ENCODE assay signal across 20 mouse cellular contexts in genomic region chr7:34932631-34933030, GRCm38 (mm10). TPM values are rescaled to one million over a fixed set of nuclear protein-coding genes. Genes with fewer than 3 reads are reported as not detected.
DNase-seq lines count a peak whose midpoint lies in the region; ATAC-seq and TF ChIP-seq lines count a peak whose summit lies in the region.
"Had no signal": no experiment of that assay in that cellular context is flagged by ENCODE, and none has a peak within 500 bp of the region (broad histone marks: within the 10 kb centered on the region; RNA-seq: fewer than 3 reads in every experiment).

No protein-coding gene starts in this region.

- no peak overlapping the region for H3K4me3 ChIP-seq in hindbrain, embryonic 11.5 days (ENCODE audit: low read depth, low read length)
- H3K4me3 ChIP-seq in hindbrain, postnatal 0 days (ENCODE audit: low read length) = no peak overlapping the region
- H3K4me3 ChIP-seq in liver, embryonic 15.5 days (replicated peaks) = no peak overlapping the region
- H3K4me3 ChIP-seq: embryonic facial prominence, embryonic 12.5 days; forebrain, embryonic 13.5 days; heart, embryonic 13.5 days; hindbrain, embryonic 13.5 days had no signal

- no peak for DNase-seq in hindbrain, embryonic 11.5 days (ENCODE audit: low spot score)
- DNase-seq in hindbrain, postnatal 0 days (ENCODE audit: low spot score) = no peak
- peak; percentile 27 for DNase-seq in right cerebral cortex, adult 18-20 months
- no peak for DNase-seq in right cerebral cortex, postnatal 4 days
- DNase-seq in layer of hippocampus, adult 18-20 months (ENCODE audit: low spot score in 2 of 2) = no peak
- no peak for DNase-seq in cerebellum, adult 8-10 months
- DNase-seq: adrenal gland, adult 8-10 months; adrenal gland, postnatal 36 days; cerebellum, adult 11 months; cerebellum, adult 9-10 months; cerebellum, postnatal 25 days; forebrain, postnatal 0 days; gastrocnemius, postnatal 36 days; heart, adult 11 months; heart, postnatal 36 days had no signal

- H3K36me3 ChIP-seq in hindbrain, embryonic 11.5 days (ENCODE audit: control insufficient read depth, insufficient read depth, low read length) = no peaks in the 10 kb centered on the region
- H3K36me3 ChIP-seq in hindbrain, postnatal 0 days (ENCODE audit: insufficient read depth, low read length) = peaks cover 17% of the 10 kb centered on the region
- peaks cover 23% of the 10 kb centered on the region for H3K36me3 ChIP-seq in liver, embryonic 15.5 days (replicated peaks)

- H3K9ac ChIP-seq in hindbrain, embryonic 11.5 days (ENCODE audit: low read depth, low read length) = 0 out of 2 replicates have a peak overlapping the region, but pooled peaks have one; percentile 23
- H3K9ac ChIP-seq in hindbrain, postnatal 0 days (replicated peaks; ENCODE audit: low read length) = no peak overlapping the region
- peak overlapping the region; percentile 22; the same call in 1 of the 2 replicates for H3K9ac ChIP-seq in liver, embryonic 15.5 days
- H3K9ac ChIP-seq: embryonic facial prominence, embryonic 12.5 days; forebrain, embryonic 13.5 days; forebrain, postnatal 0 days; hindbrain, embryonic 13.5 days had no signal

- no peak for ATAC-seq in hindbrain, embryonic 11.5 days (ENCODE audit: low FRiP score)
- no peak for ATAC-seq in hindbrain, postnatal 0 days
- no peak for ATAC-seq in liver, embryonic 15.5 days (ENCODE audit: insufficient read depth)
- ATAC-seq: forebrain, embryonic 13.5 days; forebrain, postnatal 0 days had no signal

- H3K4me1 ChIP-seq in hindbrain, embryonic 11.5 days (replicated peaks; ENCODE audit: control insufficient read depth, insufficient read depth, low read length) = peaks cover 3% of the 10 kb centered on the region; the same call in 1 of the 2 replicates
- peaks cover 4% of the 10 kb centered on the region; the same call in 1 of the 2 replicates for H3K4me1 ChIP-seq in hindbrain, postnatal 0 days (ENCODE audit: insufficient read depth, low read length)
- peaks cover 24% of the 10 kb centered on the region for H3K4me1 ChIP-seq in liver, embryonic 15.5 days (replicated peaks)

- H3K27ac ChIP-seq in hindbrain, embryonic 11.5 days (ENCODE audit: low read depth, low read length) = no peak overlapping the region
- no peak overlapping the region for H3K27ac ChIP-seq in hindbrain, postnatal 0 days
- peak overlapping the region; percentile 81 for H3K27ac ChIP-seq in liver, embryonic 15.5 days (replicated peaks)
- H3K27ac ChIP-seq: embryonic facial prominence, embryonic 12.5 days; forebrain, embryonic 13.5 days; heart, embryonic 13.5 days; hindbrain, embryonic 13.5 days had no signal

- no peaks in the 10 kb centered on the region for H3K9me3 ChIP-seq in hindbrain, embryonic 11.5 days (ENCODE audit: control insufficient read depth, low read length)
- H3K9me3 ChIP-seq in hindbrain, postnatal 0 days (ENCODE audit: low read length) = no peaks in the 10 kb centered on the region; the same call in 1 of the 2 replicates
- H3K9me3 ChIP-seq in liver, embryonic 15.5 days (replicated peaks) = no peaks in the 10 kb centered on the region; the same call in 1 of the 2 replicates
- H3K9me3 ChIP-seq: forebrain, embryonic 13.5 days had no signal

- 91% methylated on average over 8 of the region's 8 CpGs for WGBS in hindbrain, embryonic 11.5 days
- 81% methylated on average over 8 of the region's 8 CpGs for WGBS in hindbrain, postnatal 0 days
- WGBS in liver, embryonic 15.5 days (ENCODE audit: insufficient replicate concordance) = 75% methylated on average over 8 of the region's 8 CpGs

- no peak for TF ChIP-seq CTCF in hindbrain, postnatal 0 days (IDR thresholded peaks at IDR 0.05; ENCODE audit: low read depth)

- H3K27me3 ChIP-seq in hindbrain, embryonic 11.5 days (ENCODE audit: control insufficient read depth, insufficient read depth, low read length) = no peaks in the 10 kb centered on the region
- H3K27me3 ChIP-seq in hindbrain, postnatal 0 days (ENCODE audit: insufficient read depth, low read length) = no peaks in the 10 kb centered on the region
- H3K27me3 ChIP-seq in liver, embryonic 15.5 days = no peaks in the 10 kb centered on the region
- H3K27me3 ChIP-seq: embryonic facial prominence, embryonic 12.5 days; forebrain, embryonic 13.5 days; heart, embryonic 13.5 days had no signal

- H3K4me2 ChIP-seq in hindbrain, embryonic 11.5 days (replicated peaks; ENCODE audit: low read depth, low read length) = no peak overlapping the region
- H3K4me2 ChIP-seq in hindbrain, postnatal 0 days (ENCODE audit: low read depth, low read length) = no peak overlapping the region
- peak overlapping the region; percentile 28 for H3K4me2 ChIP-seq in liver, embryonic 15.5 days
- H3K4me2 ChIP-seq: embryonic facial prominence, embryonic 12.5 days; forebrain, embryonic 13.5 days; heart, embryonic 13.5 days; hindbrain, embryonic 13.5 days had no signal

RNA-seq across cellular contexts. Expression of gene Pepd, which starts 20.5 kb away (rescaled TPM):
- 57.8 and 66.0 TPM in 2 replicates for polyA plus RNA-seq in hindbrain, embryonic 11.5 days (2014; fragmentation: Nextera tagmentation; extraction: Ambion mirVana)
- total RNA-seq in hindbrain, postnatal 0 days (2014; rRNA removed) = 57.9 and 60.0 TPM in 2 replicates
- 61.5 and 64.5 TPM in 2 replicates for polyA plus RNA-seq in hindbrain, postnatal 0 days (2015; fragmentation: Nextera tagmentation; extraction: Ambion mirVana)
- 59.3 and 64.1 TPM in 2 replicates for polyA plus RNA-seq in liver, embryonic 15.5 days (2015; fragmentation: Nextera tagmentation; extraction: Ambion mirVana)
- total RNA-seq in layer of hippocampus, adult 18-20 months (2021) = 10 to 100 TPM; 34.2 to 36.4 TPM
